Mouse (Mus musculus) E14TG2a.4 (cell line): ENCODE measurements around the gene Ttll13.

ENCODE experiments used
- CTCF ChIP-seq: conservative IDR thresholded peaks from 2 replicates; pipeline ENCODE4 v1.5.1; 2014; ENCODE audit warnings: low read length
- NANOG ChIP-seq: IDR thresholded peaks from 2 replicates; pipeline ENCODE4 v1.6.1; 2014; ENCODE audit warnings: borderline replicate concordance, low read length, mixed read lengths
- POU5F1 ChIP-seq: IDR thresholded peaks from 2 replicates; pipeline ENCODE4 v1.6.1; 2014; ENCODE audit warnings: low read length, borderline replicate concordance

DNA sequence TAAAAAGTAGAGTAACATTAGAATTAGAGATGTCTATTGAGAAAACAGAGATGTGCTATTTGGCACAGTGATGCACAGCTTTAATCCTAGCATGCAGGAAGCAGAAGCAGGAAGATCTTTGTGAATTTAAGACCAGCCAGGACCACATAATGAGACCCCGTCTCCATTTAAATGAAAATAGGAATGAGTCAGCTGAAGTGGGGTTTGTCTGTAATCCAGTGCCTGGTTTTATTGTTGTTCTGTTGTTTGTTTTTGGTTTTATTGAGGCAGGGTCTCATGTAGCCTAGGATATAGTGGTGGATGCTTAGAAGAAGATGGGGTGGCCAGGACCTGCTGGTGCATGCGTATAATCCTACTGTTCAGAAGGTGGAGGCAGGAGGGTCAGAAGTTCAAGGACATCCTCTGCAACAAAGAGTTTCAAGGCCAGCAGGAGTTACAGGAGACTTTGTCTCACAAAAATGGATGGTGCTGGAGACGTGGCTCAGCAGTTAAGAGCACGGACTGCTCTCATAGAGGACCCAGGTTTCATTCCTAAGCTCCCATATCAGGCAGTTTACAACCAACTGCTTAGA is 24.9 kb upstream of the Ttll13 start:
- TF ChIP-seq CTCF, result no peak
- TF ChIP-seq POU5F1, result peak; percentile 77
- no peak for TF ChIP-seq NANOG
